Mouse (Mus musculus) bone marrow, adult 2 months (tissue): Measurements from ENCODE around the gene Hoxb3.

Experiments
- CTCF ChIP-seq: fragments of 200-500 bp; IDR thresholded peaks from 2 replicates; pipeline ENCODE4 v1.5.1; 2011; ENCODE audit warnings: low read length, control low read depth; ENCODE audit not compliant: control insufficient read depth, insufficient read depth
- POLR2A ChIP-seq: fragments of 200-500 bp; IDR thresholded peaks from 2 replicates; pipeline ENCODE4 v1.6.1; 2011; ENCODE audit warnings: low read depth, mild to moderate bottlenecking, control low read depth, low read length, borderline replicate concordance; ENCODE audit not compliant: control insufficient read depth

- no peak for TF ChIP-seq POLR2A
- no peak for TF ChIP-seq CTCF
Observed at GRCm38 (mm10) chr11:96323154-96323553, at the start of gene Hoxb3.
